Mouse (Mus musculus) kidney, embryonic 15.5 days (tissue): ENCODE data around the gene Fosl1. TPM values are rescaled to one million over a fixed set of nuclear protein-coding genes. Genes with fewer than 3 reads are reported as not detected.

Experiments
- ATAC-seq: fragments of 200-750 bp; cut with Nextera tagmentation; replicated peaks from 2 replicates; pipeline ENCODE4 v1.8.0; 2017; ENCODE audit warnings: moderate TSS enrichment; ENCODE audit not compliant: low FRiP score
- H3K27ac ChIP-seq: fragments of 300-500 bp; sonication (generic); 2 replicates; pipeline ENCODE4 v1.5.1; 2015; ENCODE audit warnings: mild to moderate bottlenecking, inconsistent platforms
- H3K27me3 ChIP-seq: fragments of 300-500 bp; sonication (generic); 2 replicates; pipeline ENCODE4 v1.6.1; 2015; ENCODE audit warnings: inconsistent platforms
- H3K36me3 ChIP-seq: fragments of 300-500 bp; sonication (generic); 2 replicates; pipeline ENCODE4 v1.6.1; 2015; ENCODE audit warnings: inconsistent platforms
- H3K4me1 ChIP-seq: fragments of 300-500 bp; sonication (generic); 2 replicates; pipeline ENCODE4 v1.6.1; 2015; ENCODE audit warnings: inconsistent platforms
- H3K4me2 ChIP-seq: fragments of 300-500 bp; sonication (generic); 2 replicates; pipeline ENCODE4 v1.6.1; 2015; ENCODE audit warnings: moderate library complexity, mild to moderate bottlenecking, inconsistent platforms
- H3K4me3 ChIP-seq: fragments of 300-500 bp; sonication (generic); replicated peaks from 2 replicates; pipeline ENCODE4 v1.5.1; 2015; ENCODE audit warnings: mild to moderate bottlenecking, inconsistent platforms
- H3K9ac ChIP-seq: fragments of 300-500 bp; sonication (generic); 2 replicates; pipeline ENCODE4 v1.6.1; 2015; ENCODE audit warnings: mild to moderate bottlenecking, inconsistent platforms
- H3K9me3 ChIP-seq: fragments of 300-500 bp; sonication (generic); replicated peaks from 2 replicates; pipeline ENCODE4 v1.6.1; 2016; ENCODE audit warnings: inconsistent platforms
- WGBS: fragments of 180-500 bp; shearing (Covaris S2); methylation state at CpG from one replicate; pipeline ENCODE4 v1.1.7; 2015; ENCODE audit warnings: mixed read lengths; 5-methylcytosine and 5-hydroxymethylcytosine counted together
- polyA plus RNA-seq: library from polyadenylated mRNA; unstranded; fragments of >200 nt; fragmentation: Nextera tagmentation; extraction: Ambion mirVana; gene quantifications from 2 replicates; pipeline ENCODE4 v1.2.1, GENCODE M21; 2015

Gene Fosl1
- polyA plus RNA-seq, 1 experiment from 2014 or later = 0.39 TPM

DNA sequence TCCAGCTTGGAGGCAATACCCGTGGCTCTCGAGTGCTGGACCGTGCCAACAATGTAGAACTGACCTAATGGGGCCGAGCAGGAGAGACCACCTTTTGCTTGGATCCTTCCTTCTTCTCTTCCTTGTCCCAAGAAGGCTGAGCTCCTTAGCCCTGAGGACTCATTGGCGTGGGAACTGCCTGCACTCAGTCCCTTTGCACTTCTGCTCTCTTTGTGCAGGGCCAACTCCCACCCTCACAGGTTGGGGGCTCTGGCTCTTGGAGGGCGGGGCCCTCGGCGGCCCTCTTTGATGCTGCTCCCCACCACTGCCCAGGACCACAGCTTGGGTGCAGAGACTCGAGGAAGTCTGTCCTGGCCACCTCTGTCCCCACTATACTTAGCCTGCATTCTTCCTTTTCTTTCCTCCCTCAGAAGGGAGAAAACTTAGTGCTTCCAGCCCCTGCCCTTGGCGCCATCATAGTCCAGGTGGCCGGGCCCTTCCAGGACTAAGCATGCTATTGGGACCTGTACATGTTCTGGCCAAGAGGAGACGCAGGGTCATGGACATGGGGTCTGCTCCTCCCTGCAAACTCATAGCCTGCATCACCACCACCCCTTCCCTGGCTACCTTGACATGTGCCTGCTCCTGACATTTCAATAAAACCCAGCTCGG lies 20.6 kb upstream of the Fosl1 start:
- Histone ChIP-seq H3K4me2 (peak overlapping the region; percentile 79), H3K4me3 (no peak overlapping the region), H3K27ac (no peak overlapping the region), H3K27me3 (no peaks in the 10 kb centered on the region), H3K9ac (no peak overlapping the region), H3K9me3 (no peaks in the 10 kb centered on the region), H3K36me3 (peaks cover 27% of the 10 kb centered on the region), H3K4me1 (peaks cover 38% of the 10 kb centered on the region)
- ATAC-seq = no peak
- 90% methylated on average over 13 of the region's 13 CpGs for WGBS

DNA sequence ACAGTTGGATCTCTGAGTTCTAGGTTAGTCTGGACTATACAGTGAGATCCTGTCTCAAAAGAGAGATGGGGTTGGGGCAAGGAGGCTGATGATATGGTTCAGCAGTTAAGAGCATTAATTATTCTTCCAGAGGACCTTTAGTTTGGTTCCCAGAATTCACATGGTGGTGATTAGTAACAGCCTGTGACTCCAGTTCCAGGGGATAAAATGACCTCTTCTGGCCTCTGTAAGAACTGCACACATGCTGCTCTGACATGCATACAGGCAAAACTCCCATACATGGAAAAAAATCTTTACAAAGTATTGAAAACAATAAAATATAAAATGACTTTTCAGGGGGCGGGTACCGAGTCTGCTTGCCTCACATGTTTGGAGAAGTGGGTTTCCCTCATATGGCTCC lies 19.3 kb upstream of the Fosl1 start:
- H3K9me3 ChIP-seq = no peaks in the 10 kb centered on the region
- no peak overlapping the region for H3K4me3 ChIP-seq
- no peak overlapping the region for H3K9ac ChIP-seq
- no peaks in the 10 kb centered on the region for H3K27me3 ChIP-seq
- H3K27ac ChIP-seq = peak overlapping the region; percentile 66
- H3K4me2 ChIP-seq = no peak overlapping the region
- no peak for ATAC-seq
- 82% methylated on average over 2 of the region's 2 CpGs for WGBS
- H3K4me1 ChIP-seq = peaks cover 41% of the 10 kb centered on the region
- H3K36me3 ChIP-seq = peaks cover 18% of the 10 kb centered on the region

DNA sequence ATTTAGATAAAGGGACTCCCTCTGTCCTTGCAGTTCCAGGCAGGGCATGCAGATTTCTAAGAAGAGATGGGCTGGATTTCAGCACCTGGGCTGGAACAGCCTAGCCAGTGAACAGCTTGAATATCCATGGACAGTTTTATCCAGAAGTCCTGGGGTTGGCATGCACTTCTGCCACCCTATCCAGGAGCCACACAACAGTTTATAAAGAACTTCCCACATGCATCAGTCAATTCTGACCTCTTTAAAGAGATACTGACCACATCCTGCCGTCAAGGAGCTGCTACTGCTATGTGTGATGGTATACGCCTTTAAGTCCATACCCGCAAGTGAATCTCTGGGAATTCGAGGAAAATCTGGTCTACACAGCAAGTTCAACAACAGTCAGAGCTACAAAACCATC lies 18.1 kb upstream of the Fosl1 start:
- Histone ChIP-seq H3K27me3 (no peaks in the 10 kb centered on the region), H3K4me1 (peaks cover 41% of the 10 kb centered on the region), H3K4me2 (no peak overlapping the region), H3K9me3 (no peaks in the 10 kb centered on the region), H3K4me3 (no peak overlapping the region), H3K36me3 (peaks cover 15% of the 10 kb centered on the region), H3K9ac (no peak overlapping the region), H3K27ac (no peak overlapping the region)
- no peak for ATAC-seq
- WGBS = 84% methylated on average over 4 of the region's 4 CpGs

DNA sequence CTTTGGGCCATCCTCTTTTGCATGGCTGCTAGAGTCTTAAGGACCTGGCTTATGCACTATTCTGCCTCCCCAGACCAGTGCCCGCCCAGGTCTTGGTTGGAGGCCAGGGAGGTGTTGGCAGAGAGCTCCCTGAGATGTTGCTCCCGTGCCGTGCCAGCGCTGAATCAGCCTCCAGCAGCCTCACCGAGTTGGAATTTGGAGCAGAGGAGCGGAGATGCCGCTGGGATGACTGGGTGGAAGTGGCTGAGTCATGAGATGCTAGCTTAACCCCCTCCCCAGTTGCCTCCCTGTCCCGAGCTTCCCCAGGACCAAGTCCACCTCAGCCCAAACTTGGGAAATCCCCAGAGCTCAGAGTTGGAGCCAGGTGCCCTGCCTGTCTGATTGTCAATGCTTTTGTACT lies 17.5 kb upstream of the Fosl1 start:
- Histone ChIP-seq H3K4me3 (no peak overlapping the region), H3K27me3 (no peaks in the 10 kb centered on the region), H3K9me3 (no peaks in the 10 kb centered on the region), H3K4me1 (peaks cover 42% of the 10 kb centered on the region), H3K36me3 (peaks cover 15% of the 10 kb centered on the region), H3K4me2 (no peak overlapping the region), H3K9ac (no peak overlapping the region), H3K27ac (no peak overlapping the region)
- ATAC-seq = no peak
- 72% methylated on average over 8 of the region's 8 CpGs for WGBS

DNA sequence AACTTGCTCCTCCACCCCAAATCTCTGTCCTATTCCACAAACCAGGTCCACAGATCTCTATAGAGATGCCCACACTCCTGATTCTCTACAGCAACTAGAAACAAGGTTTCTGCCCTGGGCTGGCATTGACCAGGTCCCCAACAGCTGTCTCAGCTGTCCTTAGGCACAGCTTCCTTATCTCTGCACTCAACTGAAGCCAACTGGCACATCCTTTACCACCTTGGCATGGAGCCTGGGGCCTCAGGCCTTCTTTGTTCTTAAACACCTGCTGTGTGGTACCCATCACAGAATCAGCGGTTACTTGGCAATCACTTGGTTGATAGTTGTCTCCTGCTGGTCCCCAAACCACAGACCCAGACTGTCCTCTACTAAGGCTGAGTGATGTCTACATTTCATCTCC lies 16.9 kb upstream of the Fosl1 start:
- H3K4me3 ChIP-seq = no peak overlapping the region
- 88% methylated on average over 1 of the region's 1 CpGs for WGBS
- H3K36me3 ChIP-seq = peaks cover 15% of the 10 kb centered on the region
- ATAC-seq = no peak
- no peak overlapping the region for H3K27ac ChIP-seq
- H3K9ac ChIP-seq = no peak overlapping the region
- no peak overlapping the region for H3K4me2 ChIP-seq
- no peaks in the 10 kb centered on the region for H3K9me3 ChIP-seq
- peaks cover 42% of the 10 kb centered on the region for H3K4me1 ChIP-seq
- H3K27me3 ChIP-seq = no peaks in the 10 kb centered on the region

DNA sequence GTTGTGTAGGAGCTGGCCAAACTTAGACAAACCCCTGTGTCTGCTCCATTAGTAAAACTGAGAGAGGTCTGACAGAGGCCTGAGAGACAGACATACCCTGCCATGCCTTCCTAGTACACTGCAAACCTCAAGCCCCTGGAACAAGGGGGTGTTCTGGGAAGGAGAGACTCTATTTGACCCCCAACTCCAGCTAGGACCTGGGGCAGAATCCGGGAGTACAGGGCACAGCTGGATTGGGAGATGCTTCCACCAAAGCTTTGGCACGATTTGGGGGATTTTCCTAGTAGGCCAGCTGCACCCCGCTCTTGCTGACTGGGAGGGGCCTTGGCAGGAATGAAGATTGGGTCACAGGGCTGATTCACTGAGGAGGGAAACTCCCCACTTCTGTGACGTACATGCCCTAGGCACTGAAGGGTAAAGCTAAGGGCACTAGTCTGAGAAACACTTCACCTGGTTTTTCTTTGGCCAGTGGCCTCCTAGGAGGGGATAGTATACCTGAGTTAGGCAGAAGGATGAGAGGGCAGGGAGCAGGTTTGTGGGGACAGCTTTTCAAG lies 15.4 kb upstream of the Fosl1 start:
- H3K4me2 ChIP-seq = no peak overlapping the region
- no peaks in the 10 kb centered on the region for H3K9me3 ChIP-seq
- WGBS = 79% methylated on average over 4 of the region's 4 CpGs
- no peak for ATAC-seq
- peaks cover 29% of the 10 kb centered on the region for H3K4me1 ChIP-seq
- no peak overlapping the region for H3K4me3 ChIP-seq
- H3K27ac ChIP-seq = 0 out of 2 replicates have a peak overlapping the region, but pooled peaks have one; percentile 82
- H3K36me3 ChIP-seq = peaks cover 4% of the 10 kb centered on the region
- no peaks in the 10 kb centered on the region for H3K27me3 ChIP-seq
- no peak overlapping the region for H3K9ac ChIP-seq

DNA sequence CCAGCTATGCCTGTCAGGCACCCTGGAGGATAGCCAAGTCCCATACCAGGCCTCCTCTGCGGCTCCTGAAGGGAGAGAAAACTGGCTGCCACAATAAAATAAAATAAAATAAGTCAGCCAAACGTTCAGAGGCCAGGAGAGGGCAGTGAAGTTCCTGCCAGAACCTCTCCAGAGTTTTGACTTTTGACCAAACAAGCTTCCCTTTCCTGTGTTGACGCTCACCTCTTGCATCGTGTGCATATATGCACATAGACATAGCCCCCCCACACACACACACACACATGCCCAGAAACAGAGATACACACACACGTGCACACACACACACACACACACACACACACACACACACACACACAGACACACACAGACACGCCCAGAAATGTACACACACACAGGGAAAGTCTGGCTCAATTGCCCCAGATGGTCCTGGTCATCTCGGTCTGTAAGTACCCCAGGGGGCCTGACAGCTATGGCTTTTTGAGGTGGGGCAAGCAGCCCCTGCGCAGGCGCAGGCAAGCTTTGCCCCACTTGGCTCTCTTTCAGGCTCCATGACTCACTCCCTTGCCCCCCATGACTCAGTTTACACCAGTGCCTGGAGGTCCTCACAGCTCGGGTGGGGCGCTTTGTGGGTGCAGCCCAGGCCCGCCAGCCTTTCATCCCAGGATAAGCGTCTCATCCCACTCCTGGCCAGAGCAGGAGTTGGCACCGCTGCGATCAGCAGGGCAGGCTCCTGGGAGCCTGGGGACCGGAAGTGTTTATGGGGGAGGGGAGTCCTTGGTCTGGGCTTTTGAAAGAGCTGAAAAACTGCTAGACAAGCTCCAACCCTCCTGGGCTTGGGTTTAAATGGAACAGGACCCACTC lies 14.1 kb upstream of the Fosl1 start:
- WGBS = 9% methylated on average over 16 of the region's 16 CpGs
- Histone ChIP-seq H3K4me2 (peak overlapping the region; percentile 78), H3K9me3 (no peaks in the 10 kb centered on the region), H3K27me3 (no peaks in the 10 kb centered on the region), H3K27ac (peak overlapping the region; percentile 82), H3K36me3 (no peaks in the 10 kb centered on the region), H3K4me1 (peaks cover 22% of the 10 kb centered on the region), H3K9ac (peak overlapping the region; percentile 42), H3K4me3 (peak overlapping the region; percentile 41)
- peak; percentile 68 for ATAC-seq

DNA sequence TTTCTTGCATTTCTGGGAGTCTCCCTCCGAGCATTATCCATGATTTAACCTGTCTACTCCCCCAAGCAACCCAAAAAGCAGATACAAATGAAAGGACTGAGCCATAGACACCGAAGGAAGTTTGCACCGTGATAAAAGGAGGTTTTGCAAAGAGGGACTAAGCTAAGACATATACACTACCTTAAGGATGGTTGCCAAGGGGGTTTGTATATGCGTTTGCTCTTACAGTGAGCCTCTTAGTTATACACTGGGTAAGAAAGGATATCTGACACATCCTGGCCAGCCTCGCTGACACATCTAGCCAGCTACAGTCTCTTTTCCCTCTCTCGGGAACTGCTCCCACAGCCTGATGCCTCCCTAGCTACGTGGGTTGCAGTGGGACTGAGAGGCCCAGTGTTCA lies 13.4 kb upstream of the Fosl1 start:
- 62% methylated on average over 7 of the region's 7 CpGs for WGBS

DNA sequence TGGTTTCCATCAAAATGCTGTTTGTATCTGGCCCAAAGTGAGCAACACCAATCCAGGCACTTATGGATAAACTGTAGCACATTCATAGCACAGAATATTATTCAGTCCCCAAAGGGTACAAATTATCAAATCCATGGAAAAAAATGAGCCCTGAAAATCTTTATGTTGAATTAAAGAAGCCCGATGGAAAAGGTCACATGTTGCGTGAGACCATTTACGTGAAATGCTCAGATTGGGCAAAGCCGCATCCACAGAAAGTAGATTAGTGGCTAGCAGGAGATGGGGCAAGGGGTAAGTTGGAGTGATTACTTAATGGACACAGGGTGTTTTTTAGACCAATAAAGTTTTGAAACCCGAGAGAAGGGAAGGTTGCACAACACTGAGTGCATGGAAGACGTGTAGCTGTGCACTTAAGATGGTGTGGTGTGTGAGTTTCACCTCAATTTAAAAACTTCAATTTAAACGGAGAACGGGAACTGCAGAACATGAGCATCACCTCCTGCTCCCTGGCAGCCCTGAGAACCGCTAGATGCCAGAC lies 2.9 kb upstream of the Fosl1 start:
- ATAC-seq = no peak
- H3K4me1 ChIP-seq = peaks cover 28% of the 10 kb centered on the region
- peak overlapping the region; percentile 23; the same call in 1 of the 2 replicates for H3K4me2 ChIP-seq
- no peak overlapping the region for H3K9ac ChIP-seq
- H3K27ac ChIP-seq = no peak overlapping the region
- H3K27me3 ChIP-seq = peaks cover 44% of the 10 kb centered on the region
- H3K36me3 ChIP-seq = no peaks in the 10 kb centered on the region
- no peak overlapping the region for H3K4me3 ChIP-seq
- H3K9me3 ChIP-seq = peaks cover 5% of the 10 kb centered on the region; the same call in 1 of the 2 replicates
- 63% methylated on average over 9 of the region's 9 CpGs for WGBS

More for the DNA sequence above, 13.4 kb upstream of the Fosl1 start:
- Histone ChIP-seq H3K4me1 (peaks cover 19% of the 10 kb centered on the region), H3K36me3 (no peaks in the 10 kb centered on the region), H3K9me3 (no peaks in the 10 kb centered on the region), H3K27ac (peak overlapping the region; percentile 82), H3K27me3 (no peaks in the 10 kb centered on the region), H3K4me3 (peak overlapping the region; percentile 41), H3K4me2 (peak overlapping the region; percentile 78), H3K9ac (peak overlapping the region; percentile 42; the same call in 1 of the 2 replicates)
- ATAC-seq = no peak

DNA sequence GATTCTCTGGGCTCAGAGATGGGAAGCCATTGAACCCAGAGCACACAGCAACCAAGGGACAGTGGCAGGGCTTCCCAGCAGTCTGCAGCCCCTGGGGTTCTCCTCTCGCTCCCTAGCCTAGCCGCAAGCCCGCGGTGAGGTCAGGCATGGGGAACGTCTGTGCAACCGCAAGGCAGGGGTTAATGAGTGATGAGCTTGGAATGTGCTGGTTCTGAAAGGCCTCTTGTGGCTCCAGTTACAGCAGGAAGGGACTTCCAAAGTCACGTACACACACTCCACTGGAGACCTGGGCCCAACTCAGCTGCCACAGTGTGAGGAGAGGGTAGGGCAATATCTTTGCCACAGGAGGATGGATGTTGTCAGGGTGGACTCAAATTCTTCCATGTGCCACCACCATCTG lies 2.4 kb upstream of the Fosl1 start:
- H3K4me1 ChIP-seq = peaks cover 28% of the 10 kb centered on the region
- H3K9ac ChIP-seq = no peak overlapping the region
- ATAC-seq = no peak
- H3K4me2 ChIP-seq = peak overlapping the region; percentile 23; the same call in 1 of the 2 replicates
- H3K4me3 ChIP-seq = no peak overlapping the region; the same call in 1 of the 2 replicates
- peaks cover 50% of the 10 kb centered on the region for H3K27me3 ChIP-seq
- H3K9me3 ChIP-seq = peaks cover 5% of the 10 kb centered on the region; the same call in 1 of the 2 replicates
- WGBS = 18% methylated on average over 7 of the region's 7 CpGs
- no peak overlapping the region for H3K27ac ChIP-seq
- no peaks in the 10 kb centered on the region for H3K36me3 ChIP-seq

DNA sequence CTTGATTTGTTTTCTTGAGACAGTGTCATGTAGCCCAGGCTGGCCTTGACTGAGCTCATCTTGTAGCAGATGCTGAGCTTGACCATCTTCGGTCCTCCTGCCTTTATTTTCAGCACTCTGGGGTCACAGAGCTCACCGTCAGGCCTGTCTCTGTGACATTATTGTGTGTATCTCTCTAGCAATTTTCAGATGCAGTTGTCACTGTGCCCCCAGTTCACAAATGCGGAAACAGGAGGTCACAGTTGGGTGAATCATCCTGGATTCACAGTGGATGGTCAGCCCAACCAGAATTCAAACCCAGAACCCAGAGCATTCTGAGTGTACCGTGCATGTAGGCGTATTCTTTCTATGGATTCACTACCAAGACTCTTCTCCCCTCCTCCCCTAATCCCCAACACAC lies 1.6 kb upstream of the Fosl1 start:
- H3K4me3 ChIP-seq = no peak overlapping the region
- no peak for ATAC-seq
- no peak overlapping the region for H3K4me2 ChIP-seq
- no peak overlapping the region for H3K27ac ChIP-seq
- H3K9me3 ChIP-seq = no peaks in the 10 kb centered on the region
- peaks cover 57% of the 10 kb centered on the region for H3K27me3 ChIP-seq
- peaks cover 28% of the 10 kb centered on the region for H3K4me1 ChIP-seq
- H3K9ac ChIP-seq = no peak overlapping the region
- H3K36me3 ChIP-seq = no peaks in the 10 kb centered on the region
- 84% methylated on average over 5 of the region's 5 CpGs for WGBS
